Mouse (Mus musculus): ENCODE results near the gene Plcg2.

- TF ChIP-seq CTCF (IDR thresholded peaks at IDR 0.05; ENCODE audit: extremely low read depth, insufficient read depth, low read length) (no peak), POLR2A (IDR thresholded peaks at IDR 0.05; ENCODE audit: extremely low read depth, insufficient read depth, low read length) (no peak)
These were observed 98.7 kb downstream of the Plcg2 start for GRCm38 (mm10) chr8:117596777-117597176.

Data from cortical plate, adult 2 months (tissue).